28 mouse cellular contexts compared by ENCODE assay signal in the genomic region with DNA sequence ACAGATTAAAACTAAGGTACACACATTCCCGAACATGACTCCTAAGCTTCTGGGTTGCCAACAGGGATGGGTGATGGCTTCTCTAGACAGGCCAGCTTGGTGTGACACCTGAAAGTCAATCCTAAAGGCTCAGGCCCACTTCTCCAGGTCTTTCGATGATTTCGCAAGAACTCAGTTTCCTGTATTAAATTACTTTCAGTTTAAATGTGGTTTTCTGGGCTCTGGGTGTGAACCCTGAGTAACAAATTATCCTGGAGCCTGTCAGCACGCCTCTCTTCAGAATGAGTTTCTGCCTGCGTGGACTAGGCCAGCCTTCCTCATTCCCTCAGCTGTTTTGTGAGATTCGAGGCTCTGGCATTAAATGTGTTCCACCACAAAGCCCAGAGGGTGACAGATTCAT. TPM values are rescaled to one million over a fixed set of nuclear protein-coding genes. Genes with fewer than 3 reads are reported as not detected.
DNase-seq lines count a peak whose midpoint lies in the region; ATAC-seq lines count a peak whose summit lies in the region.
"Had no signal": no experiment of that assay in that cellular context is flagged by ENCODE, and none has a peak within 500 bp of the region (broad histone marks: within the 10 kb centered on the region; RNA-seq: fewer than 3 reads in every experiment).

No protein-coding gene starts in this region.

- no peak overlapping the region for H3K4me2 ChIP-seq in midbrain, embryonic 11.5 days
- H3K4me2 ChIP-seq: forebrain, embryonic 15.5 days; heart, embryonic 13.5 days; hindbrain, embryonic 14.5 days; kidney, embryonic 15.5 days; limb, embryonic 12.5 days; liver, embryonic 12.5 days; lung, embryonic 14.5 days had no signal

- H3K27ac ChIP-seq in midbrain, embryonic 11.5 days (ENCODE audit: low read depth, low read length): no peak overlapping the region
- H3K27ac ChIP-seq: embryonic facial prominence, embryonic 10.5 days; forebrain, embryonic 15.5 days; heart, adult 2 months; heart, embryonic 13.5 days; hindbrain, embryonic 14.5 days; kidney, embryonic 15.5 days; limb, embryonic 12.5 days; liver, embryonic 12.5 days had no signal

- peaks cover 70% of the 10 kb centered on the region for H3K27me3 ChIP-seq in megakaryocyte, embryonic 14.5 days (replicated peaks)
- H3K27me3 ChIP-seq in midbrain, embryonic 11.5 days (ENCODE audit: control insufficient read depth, insufficient read depth, low read length): no peaks in the 10 kb centered on the region
- H3K27me3 ChIP-seq: forebrain, embryonic 15.5 days; heart, embryonic 13.5 days; kidney, embryonic 15.5 days; limb, embryonic 12.5 days; liver, embryonic 12.5 days had no signal

- DNase-seq in 3T3-L1 (ENCODE audit: low read depth, low spot score): peak; percentile 74
- peak; percentile 83 for DNase-seq in 416B (ENCODE audit: low read depth)
- DNase-seq in urinary bladder, postnatal 36 days (ENCODE audit: low spot score in 2 of 2): no peak
- DNase-seq in testis, postnatal 14 days (ENCODE audit: low spot score): no peak
- DNase-seq in midbrain, embryonic 11.5 days (ENCODE audit: low spot score, missing footprints): no peak
- DNase-seq: adrenal gland, postnatal 10 days; cerebellum, adult 8-10 months; gastrocnemius, postnatal 10 days; heart, adult 2 months; heart, postnatal 14 days; kidney, postnatal 36 days; layer of hippocampus, postnatal 36 days; lung, embryonic 14.5 days; right cerebral cortex, postnatal 14 days; thymus, adult 2 months; thymus, postnatal 4 days had no signal

- peak overlapping the region; percentile 65 for H3K4me3 ChIP-seq in megakaryocyte, embryonic 14.5 days (replicated peaks)
- no peak overlapping the region for H3K4me3 ChIP-seq in midbrain, embryonic 11.5 days (ENCODE audit: low read depth, low read length)
- H3K4me3 ChIP-seq: embryonic facial prominence, embryonic 10.5 days; forebrain, embryonic 15.5 days; heart, adult 2 months; heart, embryonic 13.5 days; kidney, embryonic 15.5 days; limb, embryonic 12.5 days; liver, embryonic 12.5 days had no signal

- H3K36me3 ChIP-seq in megakaryocyte, embryonic 14.5 days (replicated peaks; ENCODE audit: low read length): peaks cover 2% of the 10 kb centered on the region
- no peaks in the 10 kb centered on the region for H3K36me3 ChIP-seq in midbrain, embryonic 11.5 days (ENCODE audit: control insufficient read depth, insufficient read depth, low read length)
- H3K36me3 ChIP-seq: embryonic facial prominence, embryonic 10.5 days; forebrain, embryonic 15.5 days; heart, embryonic 13.5 days; kidney, embryonic 15.5 days; limb, embryonic 12.5 days; liver, embryonic 12.5 days had no signal

- H3K4me1 ChIP-seq in megakaryocyte, embryonic 14.5 days: peaks cover 68% of the 10 kb centered on the region
- peaks cover 6% of the 10 kb centered on the region for H3K4me1 ChIP-seq in midbrain, embryonic 11.5 days (ENCODE audit: control insufficient read depth, insufficient read depth, low read length)
- H3K4me1 ChIP-seq: forebrain, embryonic 15.5 days had no signal

- peaks cover 7% of the 10 kb centered on the region for H3K9me3 ChIP-seq in megakaryocyte, embryonic 14.5 days
- no peaks in the 10 kb centered on the region for H3K9me3 ChIP-seq in midbrain, embryonic 11.5 days (ENCODE audit: control insufficient read depth, low read length)
- H3K9me3 ChIP-seq: embryonic facial prominence, embryonic 10.5 days; forebrain, embryonic 15.5 days; kidney, embryonic 15.5 days; limb, embryonic 12.5 days; liver, embryonic 12.5 days had no signal

- WGBS in midbrain, embryonic 11.5 days: 87% methylated on average over 6 of the region's 6 CpGs

- no peak overlapping the region for H3K9ac ChIP-seq in midbrain, embryonic 11.5 days (ENCODE audit: low read length)
- H3K9ac ChIP-seq: forebrain, embryonic 15.5 days; heart, embryonic 13.5 days; hindbrain, embryonic 14.5 days; kidney, embryonic 15.5 days; limb, embryonic 12.5 days; liver, embryonic 12.5 days; lung, embryonic 14.5 days had no signal

- ATAC-seq in common myeloid progenitor, adult 5-6 weeks (replicated peaks; ENCODE audit: low read depth, poor library complexity, severe bottlenecking): peak; percentile 20
- ATAC-seq in midbrain, embryonic 11.5 days (ENCODE audit: low FRiP score): no peak
- ATAC-seq: activated CD4-positive, CD25-positive, alpha-beta regulatory T cell, adult 4 months; forebrain, embryonic 15.5 days; intestine, embryonic 16.5 days; liver, embryonic 12.5 days; midbrain, embryonic 16.5 days had no signal

RNA-seq across cellular contexts. Expression of gene Tgm2, which starts 16.8 kb away (rescaled TPM):
- total RNA-seq in common myeloid progenitor, adult 5-6 weeks (2017): 3.8 and 5.4 TPM in 2 replicates
- 5.6 TPM in 1 of 2 replicates, not detected in the other for polyA plus RNA-seq in megakaryocyte, embryonic 14.5 days (2012; ENCODE audit: insufficient read depth, low replicate concordance)
- polyA plus RNA-seq in midbrain, embryonic 11.5 days (2014; fragmentation: Nextera tagmentation; extraction: Ambion mirVana): 5.8 and 6.5 TPM in 2 replicates

Comparison
In these comparisons a context has a peak if more than half of its experiments do, and no peak if none do; other contexts are left out.
1. DNase-seq: peak in 3T3-L1 (single experiment) and 416B (single experiment); none in urinary bladder, postnatal 36 days (0 of 2), testis, postnatal 14 days (single experiment) and midbrain, embryonic 11.5 days (single experiment).